Mouse (Mus musculus) heart, adult 8-10 months (tissue): ENCODE measurements around the gene Pqbp1. TPM values are rescaled to one million over a fixed set of nuclear protein-coding genes. Genes with fewer than 3 reads are reported as not detected.
"Not testable (repeated sequence)": the region's sequence is repeated elsewhere in the genome, so short reads cannot be mapped to it uniquely, and the experiment has no call there.

Experiments
- DNase-seq: peaks from one replicate; pipeline ENCODE4 v3.0.0; 2022; ENCODE audit warnings: low spot score
- total RNA-seq, 4 experiments: library from RNA; stranded (reverse); gene quantifications; 2 replicates each; pipeline ENCODE4 v1.2.4; 2022

The Pqbp1 gene
- 10 to 100 TPM; 20.0 to 24.0 (median 20.9) TPM for total RNA-seq

- DNase-seq: peak; percentile 87
These were observed at the start of gene Pqbp1, which contains the start of gene Timm17b for GRCm38 (mm10) chrX:7898880-7899874. TSS of gene Pqbp1 (minus strand) at chrX:7899269. TSS of gene Timm17b (plus strand) at chrX:7899357.

- peak; percentile 93 for DNase-seq
These were observed 48.9 kb upstream of the Pqbp1 start for GRCm38 (mm10) chrX:7947900-7948492.

- DNase-seq: no peak
These were observed 48.2 kb upstream of the Pqbp1 start, which contains the start of gene Hdac6 for GRCm38 (mm10) chrX:7947108-7947899. TSS of gene Hdac6 (minus strand) at chrX:7947889.

- no peak for DNase-seq
These were observed 46.5 kb upstream of the Pqbp1 start for GRCm38 (mm10) chrX:7945618-7946017.

GRCm38 (mm10) chrX:7937667-7938066 is 38.6 kb upstream of the Pqbp1 start:
- DNase-seq: no peak

GRCm38 (mm10) chrX:7936874-7937273 is 37.8 kb upstream of the Pqbp1 start:
- no peak for DNase-seq

GRCm38 (mm10) chrX:7928270-7928790 is 29.3 kb upstream of the Pqbp1 start, which contains the start of gene Eras:
TSS of gene Eras (minus strand) at chrX:7928607.
- DNase-seq: no peak

- DNase-seq: no peak
These were observed 28.0 kb upstream of the Pqbp1 start for GRCm38 (mm10) chrX:7927116-7927515.

GRCm38 (mm10) chrX:7926266-7926665 is 27.2 kb upstream of the Pqbp1 start:
- DNase-seq: no peak

GRCm38 (mm10) chrX:7922032-7922431 is 23.0 kb upstream of the Pqbp1 start:
- no peak for DNase-seq

- no peak for DNase-seq
These were observed 20.7 kb upstream of the Pqbp1 start, which contains the start of gene Pcsk1n for GRCm38 (mm10) chrX:7919601-7920383. TSS of gene Pcsk1n (plus strand) at chrX:7919822.

- DNase-seq: not testable (repeated sequence)
These were observed 18.9 kb upstream of the Pqbp1 start for GRCm38 (mm10) chrX:7917960-7918359.

GRCm38 (mm10) chrX:7915669-7916068 is 16.6 kb upstream of the Pqbp1 start:
- DNase-seq: not testable (repeated sequence)

- no peak for DNase-seq
These were observed 11.4 kb upstream of the Pqbp1 start for GRCm38 (mm10) chrX:7910473-7910872.

- not testable (repeated sequence) for DNase-seq
These were observed 10.2 kb upstream of the Pqbp1 start, which contains the start of gene Gm10490 for GRCm38 (mm10) chrX:7909242-7909641. TSS of gene Gm10490 (plus strand) at chrX:7909542.

GRCm38 (mm10) chrX:7907735-7908134 is 8.7 kb upstream of the Pqbp1 start, which contains the start of gene Gm10491:
TSS of gene Gm10491 (minus strand) at chrX:7907835.
- DNase-seq: no peak

GRCm38 (mm10) chrX:7904441-7904840 is 5.4 kb upstream of the Pqbp1 start:
- no peak for DNase-seq

- no peak for DNase-seq
These were observed 858 bp downstream of the Pqbp1 start for GRCm38 (mm10) chrX:7898211-7898610.

- peak; percentile 92 for DNase-seq
These were observed 15.1 kb downstream of the Pqbp1 start, which contains the start of gene Slc35a2 for GRCm38 (mm10) chrX:7883841-7884567. TSS of gene Slc35a2 (plus strand) at chrX:7884028.

GRCm38 (mm10) chrX:7879819-7880218 is 19.2 kb downstream of the Pqbp1 start:
- peak; percentile 34 for DNase-seq
